Mouse (Mus musculus): ENCODE data around the gene B4galnt4.
A peak's percentile ranks its signal among the peaks of the same experiment; 100 is the strongest.

Gene B4galnt4

DNA sequence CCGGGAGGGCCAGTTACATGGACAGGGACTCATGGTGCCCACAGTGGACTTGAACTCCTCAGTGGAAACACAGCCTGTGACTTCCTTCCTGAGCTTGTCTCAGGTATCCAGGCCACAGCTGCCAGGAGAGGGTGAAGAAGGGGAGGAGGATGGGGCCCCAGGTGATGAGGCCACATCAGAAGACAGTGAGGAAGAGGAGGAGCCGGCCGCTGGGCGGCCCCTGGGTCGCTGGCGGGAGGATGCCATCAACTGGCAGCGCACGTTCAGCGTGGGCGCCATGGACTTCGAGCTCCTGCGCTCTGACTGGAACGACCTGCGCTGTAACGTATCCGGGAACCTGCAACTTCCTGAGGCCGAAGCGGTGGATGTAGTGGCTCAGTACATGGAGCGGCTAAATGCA lies 7.4 kb downstream of the B4galnt4 start:
- DNase-seq (ENCODE audit: extremely low read depth, low read depth, low spot score), result no peak

DNA sequence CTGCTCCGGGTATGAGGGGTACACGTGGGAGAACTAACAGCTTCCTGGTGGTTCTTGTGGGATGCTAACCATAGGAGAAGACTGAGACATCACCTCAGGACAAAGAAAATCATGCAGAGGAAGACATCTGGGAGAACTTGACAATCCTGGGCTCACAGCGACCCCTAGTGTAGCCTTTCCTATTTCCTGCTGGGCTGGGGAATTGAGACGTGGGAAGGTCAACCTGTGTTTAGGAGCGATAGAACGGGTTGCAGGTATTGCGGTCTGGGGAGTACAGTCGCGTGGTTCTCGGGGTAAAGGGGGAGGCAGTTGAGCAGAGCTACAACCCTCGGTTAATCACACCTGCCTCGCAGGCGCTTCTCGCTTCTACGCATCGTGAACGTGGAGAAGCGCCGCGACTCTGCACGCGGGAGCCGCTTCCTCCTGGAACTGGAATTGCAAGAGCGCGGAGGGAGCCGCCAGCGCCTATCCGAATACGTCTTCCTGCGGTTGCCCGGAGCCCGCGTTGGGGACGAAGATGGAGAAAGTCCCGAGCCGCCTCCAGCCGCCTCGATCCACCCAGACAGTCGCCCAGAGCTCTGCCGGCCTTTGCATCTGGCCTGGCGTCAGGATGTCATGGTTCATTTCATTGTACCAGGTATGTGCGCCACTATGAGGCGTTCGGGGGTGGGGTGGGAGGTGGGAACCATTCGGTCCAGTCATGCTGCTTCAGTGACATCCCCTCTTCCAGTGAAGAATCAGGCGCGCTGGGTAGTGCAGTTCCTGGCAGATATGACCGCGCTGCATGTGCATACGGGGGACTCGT lies 9.4 kb downstream of the B4galnt4 start:
- DNase-seq (ENCODE audit: extremely low read depth, low read depth, low spot score), result no peak

- no peak for DNase-seq (ENCODE audit: extremely low read depth, low read depth, low spot score)
Measured at GRCm38 (mm10) chr7:141072017-141072745, 11.3 kb downstream of the B4galnt4 start.

- DNase-seq (ENCODE audit: extremely low read depth, low read depth, low spot score), result no peak
Measured at GRCm38 (mm10) chr7:141073782-141074181, 12.9 kb downstream of the B4galnt4 start.

DNA sequence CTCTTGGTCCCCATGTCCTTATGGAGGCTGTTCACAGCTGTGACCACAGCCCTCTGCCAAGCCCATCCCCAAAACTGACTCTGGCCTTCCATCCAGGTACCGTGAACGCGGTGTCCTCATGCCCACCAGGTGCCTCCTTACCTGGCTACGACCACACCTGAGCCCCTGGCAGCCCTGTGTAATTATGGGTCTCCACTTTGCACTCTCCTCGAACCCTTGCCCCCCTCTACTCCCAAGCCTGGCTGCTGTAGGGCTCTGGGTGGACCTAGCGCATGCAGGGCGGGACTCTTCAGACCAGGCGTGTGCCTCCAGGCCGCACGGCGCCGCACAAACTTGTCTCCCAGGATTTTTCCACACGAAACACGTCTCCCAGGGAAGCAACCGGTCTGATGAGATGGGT lies 16.9 kb downstream of the B4galnt4 start, which contains the start of gene Pkp3:
Gene Pkp3, plus strand, starts transcription at position 378 of the 400 bp plus-strand sequence.
- no peak for DNase-seq (ENCODE audit: extremely low read depth, low read depth, low spot score)

- DNase-seq (ENCODE audit: extremely low read depth, low read depth, low spot score), result no peak
Measured at GRCm38 (mm10) chr7:141078876-141079275, 18.0 kb downstream of the B4galnt4 start.

DNA sequence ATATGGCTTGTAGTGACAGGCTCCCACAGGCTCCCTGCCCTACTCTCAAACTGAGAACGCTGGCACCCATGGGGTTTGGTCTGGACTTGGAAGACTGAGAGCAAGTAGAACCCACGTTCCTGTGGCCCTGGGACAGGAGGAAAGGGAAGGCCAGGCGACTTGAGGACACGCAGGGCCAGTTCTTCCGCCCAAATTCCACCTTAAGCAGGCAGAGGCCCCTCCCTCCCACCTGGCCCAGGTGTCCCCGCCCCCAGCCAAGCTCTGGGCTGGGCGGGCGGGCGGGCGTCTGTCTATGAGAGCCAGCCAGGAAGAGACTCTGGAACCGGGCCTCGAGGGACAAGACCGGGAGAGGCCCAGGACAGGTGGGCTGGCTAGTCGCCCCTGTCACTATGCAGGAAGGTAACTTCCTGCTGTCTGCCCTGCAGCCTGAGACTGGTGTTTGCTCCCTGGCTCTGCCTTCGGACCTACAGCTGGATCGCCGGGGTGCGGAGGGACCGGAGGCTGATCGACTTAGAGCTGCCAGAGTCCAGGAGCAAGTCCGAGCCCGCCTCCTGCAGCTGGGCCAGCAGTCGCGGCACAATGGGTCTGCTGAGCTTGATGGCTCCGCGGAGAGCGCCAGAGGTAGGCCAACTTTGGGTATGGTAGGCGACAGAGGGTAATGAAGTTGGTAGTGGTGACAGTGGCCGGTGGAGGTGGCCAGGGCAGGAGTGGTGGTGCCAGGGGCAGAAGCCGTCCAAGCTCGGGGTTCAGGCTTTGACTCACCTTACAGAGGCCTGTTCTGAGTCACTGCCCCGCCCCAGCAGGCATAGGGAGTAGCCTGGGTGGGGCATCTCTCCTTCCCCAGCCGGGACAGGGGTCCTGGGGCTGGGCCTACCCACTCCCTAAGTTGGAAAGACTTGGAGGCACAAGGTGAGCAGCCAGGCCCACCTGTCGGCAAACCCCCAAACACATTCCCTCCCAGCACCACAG lies 18.9 kb downstream of the B4galnt4 start:
- peak; percentile 94 for DNase-seq (ENCODE audit: extremely low read depth, low read depth, low spot score)

GRCm38 (mm10) chr7:141087894-141088293 lies 27.0 kb downstream of the B4galnt4 start:
- DNase-seq (ENCODE audit: extremely low read depth, low read depth, low spot score), result no peak

- no peak for DNase-seq (ENCODE audit: extremely low read depth, low read depth, low spot score)
Measured at GRCm38 (mm10) chr7:141088473-141088872, 27.6 kb downstream of the B4galnt4 start.

DNA sequence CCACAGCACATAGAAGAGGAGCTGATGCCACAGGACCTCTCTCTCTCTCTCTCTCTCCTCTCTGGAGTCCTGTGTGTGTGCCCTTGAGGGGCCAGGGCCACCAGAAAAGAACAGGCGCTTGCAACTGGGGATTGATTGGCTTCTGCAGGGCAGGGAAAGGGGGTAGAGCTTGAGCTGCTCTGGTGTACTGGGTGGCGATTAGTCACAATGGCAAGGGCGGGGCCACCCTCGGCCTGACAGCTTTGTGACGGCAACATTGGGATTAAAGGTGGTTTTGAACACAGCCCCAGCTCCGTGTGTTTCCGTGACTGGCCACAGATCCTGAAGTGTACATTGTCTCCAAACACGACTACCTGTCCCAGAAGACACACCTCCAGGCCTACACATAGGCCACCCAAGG lies 29.3 kb downstream of the B4galnt4 start:
- DNase-seq (ENCODE audit: extremely low read depth, low read depth, low spot score), result no peak

- DNase-seq (ENCODE audit: extremely low read depth, low read depth, low spot score), result no peak
Measured at GRCm38 (mm10) chr7:141092051-141092735, 31.3 kb downstream of the B4galnt4 start.

DNA sequence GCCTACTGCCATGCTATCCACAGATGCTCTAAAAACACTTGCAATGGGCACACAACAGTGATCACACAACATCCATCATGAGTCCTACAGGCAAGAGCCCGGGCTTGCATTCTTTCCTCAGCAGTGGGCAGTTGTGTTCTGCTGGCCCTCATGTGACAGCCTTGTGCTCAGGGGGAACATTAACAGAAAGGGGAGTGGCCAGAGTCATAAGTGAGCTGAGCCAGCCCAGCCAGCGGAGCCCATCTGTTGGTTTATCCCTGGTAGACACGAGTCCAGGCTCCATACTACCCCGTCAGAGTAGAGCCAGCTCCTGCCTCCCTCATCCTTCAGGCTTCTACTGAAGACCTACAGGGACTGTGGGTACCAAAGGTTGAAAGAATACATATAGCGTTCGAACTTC lies 33.0 kb downstream of the B4galnt4 start:
- no peak for DNase-seq (ENCODE audit: extremely low read depth, low read depth, low spot score)

DNA sequence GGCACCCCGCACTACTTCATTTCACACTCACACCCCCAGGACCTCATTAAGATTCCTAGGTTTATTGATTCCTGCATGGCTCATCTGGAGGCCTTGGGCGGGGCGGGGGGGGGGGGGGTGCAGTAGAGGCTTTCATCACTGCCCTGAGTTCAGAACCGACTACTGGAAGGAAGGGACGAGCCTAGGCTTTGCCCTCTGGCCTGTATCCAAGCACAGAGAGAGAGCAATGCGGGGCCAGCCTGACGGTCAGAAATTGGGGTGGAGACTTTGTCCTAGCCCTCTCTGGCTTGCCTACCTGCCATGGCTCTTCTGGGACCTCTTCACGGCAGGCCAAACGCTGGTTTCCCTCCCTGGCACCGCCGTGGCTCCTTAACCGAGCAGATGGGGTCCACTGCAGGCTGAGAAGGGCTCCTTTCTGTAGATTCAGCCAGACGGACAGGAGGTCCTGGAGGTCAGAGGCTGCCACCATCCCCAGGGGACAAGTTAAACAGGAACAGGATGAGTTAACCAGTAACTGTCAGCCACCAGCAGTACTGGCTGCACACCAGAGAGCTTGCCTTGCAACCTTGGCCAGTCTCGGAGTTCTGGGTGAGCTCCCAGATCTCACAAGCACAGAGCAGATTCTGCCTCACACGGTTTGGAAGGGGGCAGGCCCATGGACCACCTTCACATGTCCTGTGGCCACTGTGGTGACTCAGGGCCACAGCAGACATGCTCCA lies 33.7 kb downstream of the B4galnt4 start:
- DNase-seq (ENCODE audit: extremely low read depth, low read depth, low spot score), result no peak

GRCm38 (mm10) chr7:141096021-141096420 lies 35.1 kb downstream of the B4galnt4 start:
- no peak for DNase-seq (ENCODE audit: extremely low read depth, low read depth, low spot score)

- no peak for DNase-seq (ENCODE audit: extremely low read depth, low read depth, low spot score)
Measured at GRCm38 (mm10) chr7:141096649-141097056, 35.7 kb downstream of the B4galnt4 start.

DNA sequence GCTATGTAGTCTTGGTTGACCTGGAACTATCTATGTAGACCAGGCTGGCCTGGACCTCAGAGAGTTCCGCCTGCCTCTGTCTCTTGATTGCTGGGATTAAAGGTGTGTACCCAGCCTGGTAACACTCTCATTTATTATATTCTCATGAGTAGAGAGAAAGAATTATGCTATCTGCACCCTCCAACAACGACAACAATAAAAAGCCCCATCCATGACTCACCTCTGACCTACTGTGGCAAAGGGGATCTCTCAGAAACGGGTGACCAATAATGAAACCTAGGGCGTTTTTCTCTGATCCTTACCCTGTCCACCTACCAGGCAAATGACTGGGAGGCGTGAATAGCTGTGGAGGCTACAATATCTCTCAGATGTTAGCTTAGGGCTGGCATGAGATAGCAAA lies 36.3 kb downstream of the B4galnt4 start:
- DNase-seq (ENCODE audit: extremely low read depth, low read depth, low spot score), result no peak

DNA sequence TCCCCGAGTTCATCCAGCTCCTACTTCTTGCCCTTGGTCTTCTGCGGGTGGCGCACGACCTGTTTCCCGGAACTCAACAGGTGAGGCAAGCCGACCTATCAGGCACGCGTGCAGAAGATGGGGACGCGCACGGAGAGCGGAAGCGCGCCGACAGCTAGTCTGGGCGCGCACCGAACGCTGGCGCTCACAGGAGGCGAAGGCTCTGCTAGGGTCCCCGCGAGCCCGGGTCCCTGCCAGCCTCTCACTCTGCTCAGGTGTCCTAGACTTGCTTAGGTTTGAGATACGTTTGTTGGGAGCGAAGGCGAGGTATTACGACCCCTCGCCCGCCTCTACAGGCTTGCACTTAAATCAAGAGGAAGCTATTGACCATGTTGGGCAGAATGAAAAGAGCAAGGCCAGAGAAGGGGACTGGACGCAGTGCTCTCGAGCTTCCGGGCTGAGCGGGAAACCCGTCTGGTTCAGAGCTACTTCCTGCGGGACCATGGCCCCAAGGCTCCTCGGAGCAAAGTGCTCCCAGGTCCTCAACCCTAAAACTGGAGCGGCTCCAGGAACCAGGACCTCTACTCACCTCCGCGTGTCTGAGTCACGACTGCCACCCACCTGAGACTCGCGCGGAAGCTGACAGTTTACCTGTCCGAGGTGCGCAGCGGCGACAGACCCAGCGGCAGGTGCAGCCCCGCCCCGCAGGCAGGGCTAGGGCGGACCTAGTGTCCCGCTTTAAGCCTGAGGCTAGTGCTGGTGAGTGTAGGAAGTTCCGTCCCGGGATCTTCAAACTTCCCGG lies 39.2 kb downstream of the B4galnt4 start, which contains the start of gene Sigirr:
Gene Sigirr, minus strand, starts transcription at position 662 of the 781 bp plus-strand sequence.
- DNase-seq (ENCODE audit: extremely low read depth, low read depth, low spot score), result no peak

GRCm38 (mm10) chr7:141103161-141103560 lies 42.3 kb downstream of the B4galnt4 start:
- no peak for DNase-seq (ENCODE audit: extremely low read depth, low read depth, low spot score)

DNA sequence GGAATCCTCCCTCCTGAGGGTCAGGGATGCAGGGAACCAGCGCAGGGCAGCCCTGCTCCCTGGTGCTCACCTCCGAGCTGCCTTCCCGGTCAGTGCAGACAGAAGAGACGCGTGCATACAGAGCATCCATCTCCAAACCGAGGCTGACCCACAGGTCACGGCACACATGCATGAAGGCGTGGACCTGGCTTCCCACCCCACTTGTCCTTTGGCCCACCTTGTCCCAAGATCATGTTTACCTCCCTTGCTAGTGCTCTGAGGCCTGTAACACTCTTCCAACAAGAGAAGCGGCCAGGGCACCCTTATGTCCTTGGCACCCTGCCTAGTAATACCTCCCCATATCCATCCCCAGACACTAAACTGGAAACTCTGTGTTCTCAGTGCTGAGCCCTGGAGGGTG lies 55.0 kb downstream of the B4galnt4 start:
- DNase-seq (ENCODE audit: extremely low read depth, low read depth, low spot score), result no peak

All from fat pad, adult 2 months (tissue).